Mouse (Mus musculus) liver, embryonic 14.5 days (tissue): ENCODE measurements at regions not wholly inside any gene's neighbourhood (a gene's known extent, or its start where the extent isn't known, plus 50 kb on each side); places are given as distances from the start of the nearest gene placed in this dataset.

Source experiments
- CTCF ChIP-seq: IDR thresholded peaks from 2 replicates; pipeline ENCODE4 v1.5.1; 2016; ENCODE audit warnings: antibody characterized with exemption, low read depth, control low read depth
- EP300 ChIP-seq: IDR thresholded peaks from 2 replicates; pipeline ENCODE4 v1.6.1; 2016; ENCODE audit warnings: antibody characterized with exemption, low read depth

DNA sequence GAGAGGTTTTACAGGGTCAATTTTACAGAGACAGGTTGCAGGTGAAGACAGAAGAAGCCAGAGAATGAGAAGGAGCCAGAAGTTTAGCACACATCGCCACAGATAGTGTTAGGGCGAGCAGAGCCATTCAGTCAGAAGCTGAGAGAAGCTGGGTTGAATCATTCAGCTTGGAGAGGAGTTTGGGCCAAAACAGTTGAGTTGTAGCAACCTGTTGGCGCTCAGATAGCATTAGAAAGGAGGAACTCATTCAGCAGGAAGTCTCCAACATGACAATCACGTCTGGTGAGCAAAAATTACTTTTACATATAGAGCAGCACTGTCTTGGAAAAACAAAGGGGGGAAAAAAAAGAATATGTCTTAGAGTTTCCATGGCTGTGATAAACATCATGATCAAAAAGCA, 53.2 kb downstream of the Fam43a start:
- no peak for TF ChIP-seq EP300
- TF ChIP-seq CTCF = no peak
